ENCODE assay signal across 8 mouse cellular contexts in the genomic region with DNA sequence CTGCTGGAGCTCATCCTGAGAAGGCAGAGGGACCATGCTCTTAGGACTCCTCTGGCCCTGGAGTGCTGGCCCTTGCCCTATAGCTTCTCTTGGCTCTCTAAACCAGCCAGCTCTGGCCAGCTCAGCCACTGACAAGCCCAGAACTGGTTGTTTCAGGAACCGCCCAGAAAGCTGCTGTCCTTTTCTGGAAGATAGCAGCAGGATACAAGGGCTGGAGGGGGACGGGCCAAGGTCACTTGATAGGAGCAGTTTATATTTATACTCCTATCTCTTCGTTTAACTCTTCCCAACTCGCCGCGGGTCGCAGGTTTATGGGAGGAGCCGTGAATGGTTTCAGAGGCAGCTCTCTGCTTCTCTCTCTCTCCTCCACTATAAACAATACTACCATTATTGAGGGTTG. TPM values are rescaled to one million over a fixed set of nuclear protein-coding genes. Genes with fewer than 3 reads are reported as not detected.
DNase-seq lines count a peak whose midpoint lies in the region; ATAC-seq and TF ChIP-seq lines count a peak whose summit lies in the region.

No protein-coding gene starts in this region.

- peak; percentile 3; the same call in 1 of the 2 replicates for ATAC-seq in forebrain, embryonic 12.5 days (ENCODE audit: low FRiP score)
- ATAC-seq in hindbrain, embryonic 14.5 days (ENCODE audit: low FRiP score): no peak
- ATAC-seq in liver, embryonic 11.5 days (replicated peaks; ENCODE audit: low FRiP score): peak; percentile 80

- peak; percentile 84 for DNase-seq in adipocyte (ENCODE audit: low spot score)
- DNase-seq in hindbrain, embryonic 14.5 days (ENCODE audit: low spot score): no peak
- DNase-seq in liver, embryonic 11.5 days (ENCODE audit: low spot score): no peak
- peak; percentile 73 to 81 for DNase-seq in spleen, postnatal 4 days (ENCODE audit: low spot score in 2 of 2)
- no peak for DNase-seq in thymus, postnatal 36 days
- no peak for DNase-seq in right cerebral cortex, adult 2 months (ENCODE audit: low spot score in 2 of 2)

- TF ChIP-seq CTCF in E14TG2a.4 (conservative IDR thresholded peaks at IDR 0.05; ENCODE audit: low read length): no peak

- H3K27ac ChIP-seq in forebrain, embryonic 12.5 days: peak overlapping the region; percentile 93
- no peak overlapping the region for H3K27ac ChIP-seq in hindbrain, embryonic 14.5 days
- peak overlapping the region; percentile 83 for H3K27ac ChIP-seq in liver, embryonic 11.5 days (ENCODE audit: low read depth, low read length)

- no peaks in the 10 kb centered on the region for H3K9me3 ChIP-seq in E14TG2a.4 (ENCODE audit: low read length)
- H3K9me3 ChIP-seq in forebrain, embryonic 12.5 days: no peaks in the 10 kb centered on the region
- no peaks in the 10 kb centered on the region for H3K9me3 ChIP-seq in hindbrain, embryonic 14.5 days (ENCODE audit: control insufficient read depth, low read length)
- no peaks in the 10 kb centered on the region for H3K9me3 ChIP-seq in liver, embryonic 11.5 days (ENCODE audit: control insufficient read depth, low read length)

- no peaks in the 10 kb centered on the region for H3K27me3 ChIP-seq in E14TG2a.4 (ENCODE audit: insufficient read depth, low read length)
- no peaks in the 10 kb centered on the region for H3K27me3 ChIP-seq in forebrain, embryonic 12.5 days
- no peaks in the 10 kb centered on the region for H3K27me3 ChIP-seq in hindbrain, embryonic 14.5 days (ENCODE audit: control insufficient read depth, insufficient read depth, low read length)
- no peaks in the 10 kb centered on the region for H3K27me3 ChIP-seq in liver, embryonic 11.5 days (replicated peaks; ENCODE audit: control insufficient read depth, insufficient read depth, low read length)

- H3K36me3 ChIP-seq in E14TG2a.4 (ENCODE audit: insufficient read depth, low read length): peaks cover 7% of the 10 kb centered on the region; the same call in 1 of the 2 replicates
- H3K36me3 ChIP-seq in forebrain, embryonic 12.5 days (replicated peaks): no peaks in the 10 kb centered on the region
- no peaks in the 10 kb centered on the region for H3K36me3 ChIP-seq in hindbrain, embryonic 14.5 days (replicated peaks; ENCODE audit: control insufficient read depth, insufficient read depth)
- H3K36me3 ChIP-seq in liver, embryonic 11.5 days (ENCODE audit: control insufficient read depth, insufficient read depth, low read length): no peaks in the 10 kb centered on the region

- H3K4me2 ChIP-seq in forebrain, embryonic 12.5 days: peak overlapping the region; percentile 63
- H3K4me2 ChIP-seq in hindbrain, embryonic 14.5 days (replicated peaks): peak overlapping the region; percentile 77
- peak overlapping the region; percentile 96 for H3K4me2 ChIP-seq in liver, embryonic 11.5 days

- peak overlapping the region; percentile 86 for H3K4me3 ChIP-seq in E14TG2a.4 (replicated peaks; ENCODE audit: low read length)
- H3K4me3 ChIP-seq in forebrain, embryonic 12.5 days (replicated peaks): peak overlapping the region; percentile 55
- 0 out of 2 replicates have a peak overlapping the region, but pooled peaks have one; percentile 57 for H3K4me3 ChIP-seq in hindbrain, embryonic 14.5 days (replicated peaks; ENCODE audit: low read length)
- H3K4me3 ChIP-seq in liver, embryonic 11.5 days (ENCODE audit: low read depth, low read length): peak overlapping the region; percentile 45

- H3K4me1 ChIP-seq in E14TG2a.4 (replicated peaks; ENCODE audit: low read depth, low read length): peaks cover 73% of the 10 kb centered on the region
- H3K4me1 ChIP-seq in forebrain, embryonic 12.5 days: peaks cover 45% of the 10 kb centered on the region
- peaks cover 41% of the 10 kb centered on the region for H3K4me1 ChIP-seq in hindbrain, embryonic 14.5 days (replicated peaks; ENCODE audit: control insufficient read depth, insufficient read depth, low read length)
- H3K4me1 ChIP-seq in liver, embryonic 11.5 days (replicated peaks; ENCODE audit: control insufficient read depth, insufficient read depth, low read length): peaks cover 35% of the 10 kb centered on the region

- H3K9ac ChIP-seq in forebrain, embryonic 12.5 days: peak overlapping the region; percentile 65; the same call in 1 of the 2 replicates
- H3K9ac ChIP-seq in hindbrain, embryonic 14.5 days: no peak overlapping the region; the same call in 1 of the 2 replicates
- H3K9ac ChIP-seq in liver, embryonic 11.5 days (ENCODE audit: low read depth, low read length): peak overlapping the region; percentile 47

- WGBS in forebrain, embryonic 12.5 days: 14% methylated on average over 8 of the region's 8 CpGs
- WGBS in hindbrain, embryonic 14.5 days: 22% methylated on average over 8 of the region's 8 CpGs
- WGBS in liver, embryonic 11.5 days: 4% methylated on average over 8 of the region's 8 CpGs

RNA-seq across cellular contexts. Expression of a gene that starts 0.6 kb away (rescaled TPM):
- polyA plus RNA-seq in forebrain, embryonic 12.5 days (2016; fragmentation: Nextera tagmentation; extraction: Ambion mirVana): 16.7 and 19.4 TPM in 2 replicates
- 17.4 and 19.7 TPM in 2 replicates for polyA plus RNA-seq in hindbrain, embryonic 14.5 days (2014; fragmentation: Nextera tagmentation; extraction: Ambion mirVana)
- polyA plus RNA-seq in liver, embryonic 11.5 days (2014; fragmentation: Nextera tagmentation; extraction: Ambion mirVana): 11.7 and 12.9 TPM in 2 replicates

RNA-seq across cellular contexts. Expression of a gene that starts 46.6 kb away (rescaled TPM):
- polyA plus RNA-seq in forebrain, embryonic 12.5 days (2016; fragmentation: Nextera tagmentation; extraction: Ambion mirVana): 34.7 and 41.6 TPM in 2 replicates
- 29.8 and 41.1 TPM in 2 replicates for polyA plus RNA-seq in hindbrain, embryonic 14.5 days (2014; fragmentation: Nextera tagmentation; extraction: Ambion mirVana)
- polyA plus RNA-seq in liver, embryonic 11.5 days (2014; fragmentation: Nextera tagmentation; extraction: Ambion mirVana): 113 and 114 TPM in 2 replicates

RNA-seq across cellular contexts. Expression of a gene that starts 46.6 kb away (rescaled TPM):
- polyA plus RNA-seq in forebrain, embryonic 12.5 days (2016; fragmentation: Nextera tagmentation; extraction: Ambion mirVana): 4.2 and 4.8 TPM in 2 replicates
- polyA plus RNA-seq in hindbrain, embryonic 14.5 days (2014; fragmentation: Nextera tagmentation; extraction: Ambion mirVana): 3.4 and 3.8 TPM in 2 replicates
- polyA plus RNA-seq in liver, embryonic 11.5 days (2014; fragmentation: Nextera tagmentation; extraction: Ambion mirVana): 6.5 and 7.4 TPM in 2 replicates

Comparison
In these comparisons a context has a peak if more than half of its experiments do, and no peak if none do; other contexts are left out.
1. DNase-seq: peak in adipocyte (single experiment) and spleen, postnatal 4 days (2 of 2); none in hindbrain, embryonic 14.5 days (single experiment), liver, embryonic 11.5 days (single experiment), thymus, postnatal 36 days (0 of 2) and right cerebral cortex, adult 2 months (0 of 2).
2. Peak in every context shown above with its lines, with median percentiles within 50 percentile points of each other: H3K4me3 ChIP-seq and H3K4me2 ChIP-seq.